Mouse (Mus musculus) left cerebral cortex, adult 11 months (tissue): ENCODE data around the gene Gm20388.
A peak's percentile ranks its signal among the peaks of the same experiment; 100 is the strongest.

Experiments
- DNase-seq: peaks from one replicate; pipeline ENCODE4 v3.0.0; 2022; ENCODE audit warnings: low spot score

The Gm20388 gene

GRCm38 (mm10) chr8:120093103-120093502 is 182.5 kb downstream of the Gm20388 start:
- DNase-seq = no peak

GRCm38 (mm10) chr8:120094801-120095200 is 184.2 kb downstream of the Gm20388 start:
- DNase-seq = no peak

GRCm38 (mm10) chr8:120096486-120096885 is 185.8 kb downstream of the Gm20388 start:
- no peak for DNase-seq

GRCm38 (mm10) chr8:120100388-120101067 is 189.9 kb downstream of the Gm20388 start:
- DNase-seq = no peak

- peak; percentile 73 for DNase-seq
Observed at GRCm38 (mm10) chr8:120101068-120101972, 190.7 kb downstream of the Gm20388 start, which contains the start of gene Zdhhc7. Gene Zdhhc7, minus strand, starts transcription at chr8:120101482.

GRCm38 (mm10) chr8:120103916-120104315 is 193.3 kb downstream of the Gm20388 start:
- no peak for DNase-seq

GRCm38 (mm10) chr8:120104721-120105272 is 194.2 kb downstream of the Gm20388 start:
- DNase-seq = no peak

GRCm38 (mm10) chr8:120109149-120109548 is 198.5 kb downstream of the Gm20388 start:
- no peak for DNase-seq

- no peak for DNase-seq
Observed at GRCm38 (mm10) chr8:120110966-120111365, 200.3 kb downstream of the Gm20388 start.

- DNase-seq = no peak
Observed at GRCm38 (mm10) chr8:120111382-120111781, 200.7 kb downstream of the Gm20388 start.

- DNase-seq = no peak
Observed at GRCm38 (mm10) chr8:120112535-120112934, 201.9 kb downstream of the Gm20388 start.

- DNase-seq = no peak
Observed at GRCm38 (mm10) chr8:120113306-120113705, 202.7 kb downstream of the Gm20388 start.

GRCm38 (mm10) chr8:120113758-120114255 is 203.2 kb downstream of the Gm20388 start, which contains the start of gene 6430548M08Rik:
Gene 6430548M08Rik, plus strand, starts transcription at chr8:120114152.
- DNase-seq = peak; percentile 100

- no peak for DNase-seq
Observed at GRCm38 (mm10) chr8:120114315-120114841, 203.7 kb downstream of the Gm20388 start.

GRCm38 (mm10) chr8:120116600-120116999 is 206.0 kb downstream of the Gm20388 start:
- DNase-seq = no peak

GRCm38 (mm10) chr8:120118162-120118561 is 207.5 kb downstream of the Gm20388 start:
- no peak for DNase-seq

- DNase-seq = no peak
Observed at GRCm38 (mm10) chr8:120118847-120119246, 208.2 kb downstream of the Gm20388 start.

GRCm38 (mm10) chr8:120119429-120119828 is 208.8 kb downstream of the Gm20388 start:
- DNase-seq = no peak

GRCm38 (mm10) chr8:120119931-120120330 is 209.3 kb downstream of the Gm20388 start:
- no peak for DNase-seq

GRCm38 (mm10) chr8:120120951-120121350 is 210.3 kb downstream of the Gm20388 start:
- DNase-seq = no peak

GRCm38 (mm10) chr8:120124261-120124660 is 213.6 kb downstream of the Gm20388 start:
- no peak for DNase-seq

GRCm38 (mm10) chr8:120124836-120125389 is 214.3 kb downstream of the Gm20388 start:
- DNase-seq = no peak
